Mouse (Mus musculus) skeletal muscle tissue, postnatal 0 days (tissue): ENCODE results near the gene Cilp2. TPM values are rescaled to one million over a fixed set of nuclear protein-coding genes. Genes with fewer than 3 reads are reported as not detected.

Source experiments
- polyA plus RNA-seq: library from polyadenylated mRNA; unstranded; fragments of >200 nt; fragmentation: Nextera tagmentation; extraction: Ambion mirVana; gene quantifications from 2 replicates; pipeline ENCODE4 v1.2.1, GENCODE M21; 2015

Gene Cilp2
- polyA plus RNA-seq: 0.76 and 1.2 TPM in 2 replicates

GRCm38 (mm10) chr8:69887289-69888243 is at the start of gene Cilp2:
TSS of gene Cilp2 (minus strand) at chr8:69887687.

GRCm38 (mm10) chr8:69902163-69903062 is 14.9 kb upstream of the Cilp2 start, which contains the start of the genes Tssk6, Ndufa13 and Yjefn3:
TSS of gene Tssk6 (plus strand) at chr8:69902184.
TSS of gene Ndufa13 (minus strand) at chr8:69902558.
TSS of gene Yjefn3 (minus strand) at chr8:69902712.

GRCm38 (mm10) chr8:69832298-69832853 is 55.1 kb downstream of the Cilp2 start, which contains the start of gene Pbx4:
TSS of gene Pbx4 (plus strand) at chr8:69832491.

Other genes starting within 250 kb of the Cilp2 start
- gene Zfp964, start 233.2 kb downstream of the Cilp2 start, polyA plus RNA-seq: 0.49 and 0.55 TPM in 2 replicates
- 6.7 and 9.1 TPM in 2 replicates for gene Zfp869, start 177.0 kb downstream of the Cilp2 start, polyA plus RNA-seq
- gene Zfp963, start 137.7 kb downstream of the Cilp2 start, polyA plus RNA-seq: 3.4 and 3.9 TPM in 2 replicates
- 0.58 and 1.1 TPM in 2 replicates for gene Gm20422, start 112.8 kb downstream of the Cilp2 start, polyA plus RNA-seq
- 14.1 and 16.6 TPM in 2 replicates for gene Atp13a1, start 96.5 kb downstream of the Cilp2 start, polyA plus RNA-seq
- 7.8 and 8.3 TPM in 2 replicates for gene Zfp866, start 96.5 kb downstream of the Cilp2 start, polyA plus RNA-seq
- gene Gmip, start 79.0 kb downstream of the Cilp2 start, polyA plus RNA-seq: 4.4 and 4.9 TPM in 2 replicates
- gene Lpar2, start 65.3 kb downstream of the Cilp2 start, polyA plus RNA-seq: not detected in 2 replicates
- gene Pbx4, start 55.2 kb downstream of the Cilp2 start, polyA plus RNA-seq: 1.5 and 1.8 TPM in 2 replicates
- gene Tssk6, start 14.5 kb upstream of the Cilp2 start, polyA plus RNA-seq: 1.3 and 1.7 TPM in 2 replicates
- gene Ndufa13, start 14.9 kb upstream of the Cilp2 start, polyA plus RNA-seq: 313 and 340 TPM in 2 replicates
- gene Yjefn3, start 15.0 kb upstream of the Cilp2 start, polyA plus RNA-seq: 12.2 and 13.0 TPM in 2 replicates
- gene Gatad2a, start 108.7 kb upstream of the Cilp2 start, polyA plus RNA-seq: 20.4 and 23.2 TPM in 2 replicates
- 23.2 and 26.4 TPM in 2 replicates for gene Mau2, start 155.0 kb upstream of the Cilp2 start, polyA plus RNA-seq
- 21.5 and 24.3 TPM in 2 replicates for gene Sugp1, start 155.1 kb upstream of the Cilp2 start, polyA plus RNA-seq
- 0.19 TPM in 1 of 2 replicates, not detected in the other for gene Tm6sf2, start 185.2 kb upstream of the Cilp2 start, polyA plus RNA-seq
- gene Hapln4, start 195.8 kb upstream of the Cilp2 start, polyA plus RNA-seq: not detected in 2 replicates
- gene Ncan, start 233.2 kb upstream of the Cilp2 start, polyA plus RNA-seq: 0.01 TPM in 2 replicates
- gene Nr2c2ap, start 243.6 kb upstream of the Cilp2 start, polyA plus RNA-seq: 9.9 and 13.2 TPM in 2 replicates